Mouse (Mus musculus) c-Kit-positive CD71-positive TER-119-negative erythroid progenitor cells, embryonic 14.5 days (primary cell): ENCODE results near the gene Olfm2.
"Not testable (repeated sequence)": the region's sequence is repeated elsewhere in the genome, so short reads cannot be mapped to it uniquely, and the experiment has no call there.

Source experiments
- DNase-seq: peaks from one replicate; pipeline ENCODE4 v3.0.0-alpha.2; 2013; ENCODE audit warnings: low read depth

The Olfm2 gene

GRCm38 (mm10) chr9:20696107-20696712 lies 49.9 kb downstream of the Olfm2 start:
- no peak for DNase-seq

- DNase-seq, result no peak
These were observed 51.4 kb downstream of the Olfm2 start for GRCm38 (mm10) chr9:20694721-20695235.

GRCm38 (mm10) chr9:20692863-20693262 lies 53.3 kb downstream of the Olfm2 start:
- no peak for DNase-seq

- DNase-seq, result not testable (repeated sequence)
These were observed 55.7 kb downstream of the Olfm2 start for GRCm38 (mm10) chr9:20690449-20690848.

GRCm38 (mm10) chr9:20689913-20690312 lies 56.2 kb downstream of the Olfm2 start:
- DNase-seq, result no peak

GRCm38 (mm10) chr9:20689403-20689802 lies 56.7 kb downstream of the Olfm2 start:
- DNase-seq, result no peak

- no peak for DNase-seq
These were observed 60.9 kb downstream of the Olfm2 start for GRCm38 (mm10) chr9:20685081-20685861.

GRCm38 (mm10) chr9:20682389-20682722 lies 63.8 kb downstream of the Olfm2 start:
- DNase-seq, result no peak

GRCm38 (mm10) chr9:20681546-20682388 lies 64.4 kb downstream of the Olfm2 start:
- DNase-seq, result no peak

GRCm38 (mm10) chr9:20680378-20680958 lies 65.7 kb downstream of the Olfm2 start:
- DNase-seq, result no peak

- no peak for DNase-seq
These were observed 68.3 kb downstream of the Olfm2 start for GRCm38 (mm10) chr9:20677892-20678291.

- no peak for DNase-seq
These were observed 74.1 kb downstream of the Olfm2 start for GRCm38 (mm10) chr9:20672047-20672446.

GRCm38 (mm10) chr9:20668065-20668464 lies 78.1 kb downstream of the Olfm2 start:
- DNase-seq, result no peak

- no peak for DNase-seq
These were observed 79.6 kb downstream of the Olfm2 start for GRCm38 (mm10) chr9:20666510-20667034.

- DNase-seq, result no peak
These were observed 80.2 kb downstream of the Olfm2 start for GRCm38 (mm10) chr9:20665925-20666324.

GRCm38 (mm10) chr9:20664982-20665637 lies 81.0 kb downstream of the Olfm2 start:
- no peak for DNase-seq

- DNase-seq, result no peak
These were observed 81.8 kb downstream of the Olfm2 start for GRCm38 (mm10) chr9:20664366-20664765.

- DNase-seq, result no peak
These were observed 82.2 kb downstream of the Olfm2 start for GRCm38 (mm10) chr9:20663956-20664355.

GRCm38 (mm10) chr9:20662874-20663273 lies 83.3 kb downstream of the Olfm2 start:
- DNase-seq, result no peak

- no peak for DNase-seq
These were observed 83.8 kb downstream of the Olfm2 start for GRCm38 (mm10) chr9:20662325-20662724.

- DNase-seq, result no peak
These were observed 88.6 kb downstream of the Olfm2 start for GRCm38 (mm10) chr9:20657546-20657945.
